In the genomic region with DNA sequence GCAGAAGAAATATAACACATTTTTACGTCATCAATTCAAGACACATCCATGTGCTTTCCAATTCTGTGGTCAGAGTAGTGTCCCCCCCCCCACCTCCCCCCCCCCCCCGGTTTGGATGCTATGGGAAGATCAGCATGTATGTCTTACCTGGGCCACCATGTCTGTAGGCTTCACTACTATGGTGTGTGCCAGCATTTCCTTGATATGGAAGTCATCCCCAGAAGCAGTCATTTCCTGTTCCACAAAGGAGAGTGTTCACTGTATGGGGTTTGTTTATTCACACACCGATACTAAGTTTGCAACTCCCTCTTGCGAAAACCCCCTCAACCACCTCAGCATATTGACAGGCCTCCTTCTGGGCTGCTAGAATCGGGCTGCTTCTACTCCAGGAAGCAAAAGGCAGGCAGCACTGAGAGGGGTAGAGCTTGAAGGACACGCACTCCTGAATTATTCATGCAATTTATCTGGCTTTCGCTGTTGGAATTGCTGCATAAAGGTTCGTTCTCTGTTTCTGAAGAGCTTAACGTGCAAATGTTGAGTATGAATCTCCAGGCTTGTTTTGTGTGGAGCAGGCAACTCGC, we compare ENCODE assay signal across 20 mouse cellular contexts.
A peak's percentile ranks its signal among the peaks of the same experiment; 100 is the strongest.
DNase-seq lines count a peak whose midpoint lies in the region; ATAC-seq and TF ChIP-seq lines count a peak whose summit lies in the region.
"Had no signal": no experiment of that assay in that cellular context is flagged by ENCODE, and none has a peak within 500 bp of the region (broad histone marks: within the 10 kb centered on the region; RNA-seq: fewer than 3 reads in every experiment).

No protein-coding gene starts in this region.

- ATAC-seq in hindbrain, embryonic 16.5 days = no peak
- ATAC-seq in hindbrain, embryonic 14.5 days (ENCODE audit: low FRiP score) = no peak
- ATAC-seq in forebrain, postnatal 0 days = 0 out of 2 replicates have a peak, but pooled peaks have one; percentile 25
- ATAC-seq in midbrain, postnatal 0 days (ENCODE audit: low FRiP score) = no peak
- ATAC-seq: liver, embryonic 12.5 days had no signal

- H3K4me1 ChIP-seq in hindbrain, embryonic 16.5 days (ENCODE audit: control insufficient read depth, insufficient read depth, low read depth, low read length) = no peaks in the 10 kb centered on the region
- H3K4me1 ChIP-seq in hindbrain, embryonic 14.5 days (replicated peaks; ENCODE audit: control insufficient read depth, insufficient read depth, low read length) = no peaks in the 10 kb centered on the region
- H3K4me1 ChIP-seq in forebrain, postnatal 0 days (ENCODE audit: insufficient read depth) = 0 out of 2 replicates have a peak, but pooled peaks cover 3% of the 10 kb centered on the region
- H3K4me1 ChIP-seq in midbrain, postnatal 0 days (ENCODE audit: insufficient read depth, low read length) = peaks cover 6% of the 10 kb centered on the region; the same call in 1 of the 2 replicates
- H3K4me1 ChIP-seq: embryonic facial prominence, embryonic 13.5 days; heart, embryonic 10.5 days; limb, embryonic 12.5 days; liver, embryonic 12.5 days had no signal

- H3K27ac ChIP-seq in hindbrain, embryonic 16.5 days (ENCODE audit: low read depth, low read length) = peak overlapping the region; percentile 34; the same call in 1 of the 2 replicates
- no peak overlapping the region for H3K27ac ChIP-seq in hindbrain, embryonic 14.5 days
- no peak overlapping the region for H3K27ac ChIP-seq in forebrain, postnatal 0 days (ENCODE audit: low read depth, low read length)
- peak overlapping the region; percentile 32; the same call in 1 of the 2 replicates for H3K27ac ChIP-seq in midbrain, postnatal 0 days (ENCODE audit: low read depth, low read length)
- H3K27ac ChIP-seq: embryonic facial prominence, embryonic 13.5 days; heart, embryonic 10.5 days; left cerebral cortex, adult 2 months; limb, embryonic 12.5 days; liver, embryonic 12.5 days had no signal

- no peaks in the 10 kb centered on the region for H3K36me3 ChIP-seq in hindbrain, embryonic 16.5 days (ENCODE audit: control insufficient read depth, insufficient read depth, low read length)
- no peaks in the 10 kb centered on the region for H3K36me3 ChIP-seq in hindbrain, embryonic 14.5 days (replicated peaks; ENCODE audit: control insufficient read depth, insufficient read depth)
- no peaks in the 10 kb centered on the region for H3K36me3 ChIP-seq in forebrain, postnatal 0 days (ENCODE audit: insufficient read depth)
- no peaks in the 10 kb centered on the region for H3K36me3 ChIP-seq in midbrain, postnatal 0 days (ENCODE audit: insufficient read depth, low read length)
- H3K36me3 ChIP-seq: embryonic facial prominence, embryonic 13.5 days; heart, embryonic 10.5 days; limb, embryonic 12.5 days; liver, embryonic 12.5 days had no signal

- no peak overlapping the region for H3K9ac ChIP-seq in hindbrain, embryonic 16.5 days (ENCODE audit: low read depth, low read length)
- no peak overlapping the region for H3K9ac ChIP-seq in hindbrain, embryonic 14.5 days
- no peak overlapping the region for H3K9ac ChIP-seq in forebrain, postnatal 0 days
- H3K9ac ChIP-seq in midbrain, postnatal 0 days (replicated peaks; ENCODE audit: low read length, poor library complexity, severe bottlenecking) = no peak overlapping the region
- H3K9ac ChIP-seq: embryonic facial prominence, embryonic 13.5 days; limb, embryonic 12.5 days; liver, embryonic 12.5 days had no signal

- no peak overlapping the region for H3K4me2 ChIP-seq in hindbrain, embryonic 16.5 days (ENCODE audit: low read length)
- no peak overlapping the region for H3K4me2 ChIP-seq in hindbrain, embryonic 14.5 days (replicated peaks)
- no peak overlapping the region for H3K4me2 ChIP-seq in forebrain, postnatal 0 days (ENCODE audit: low read depth)
- no peak overlapping the region for H3K4me2 ChIP-seq in midbrain, postnatal 0 days (ENCODE audit: low read depth, low read length, poor library complexity, severe bottlenecking)
- H3K4me2 ChIP-seq: embryonic facial prominence, embryonic 13.5 days; limb, embryonic 12.5 days; liver, embryonic 12.5 days had no signal

- no peaks in the 10 kb centered on the region for H3K27me3 ChIP-seq in hindbrain, embryonic 16.5 days (replicated peaks; ENCODE audit: control insufficient read depth, insufficient read depth, low read length)
- H3K27me3 ChIP-seq in hindbrain, embryonic 14.5 days (ENCODE audit: control insufficient read depth, insufficient read depth, low read length) = no peaks in the 10 kb centered on the region
- H3K27me3 ChIP-seq in forebrain, postnatal 0 days (ENCODE audit: insufficient read depth, low read length) = no peaks in the 10 kb centered on the region
- no peaks in the 10 kb centered on the region for H3K27me3 ChIP-seq in midbrain, postnatal 0 days (ENCODE audit: insufficient read depth, low read length)
- H3K27me3 ChIP-seq: embryonic facial prominence, embryonic 13.5 days; limb, embryonic 12.5 days; liver, embryonic 12.5 days had no signal

- no peak for DNase-seq in hindbrain, embryonic 14.5 days (ENCODE audit: low spot score)
- DNase-seq in right cerebral cortex, adult 18-20 months = peak; percentile 11
- no peak for DNase-seq in right cerebral cortex, postnatal 14 days
- peak; percentile 23 for DNase-seq in forebrain, postnatal 0 days
- peak; percentile 3 for DNase-seq in midbrain, postnatal 0 days (ENCODE audit: low spot score)
- no peak for DNase-seq in adrenal gland, adult 18-20 months (ENCODE audit: low spot score in 2 of 2)
- DNase-seq: adrenal gland, adult 8-10 months; cerebellum, adult 11 months; cerebellum, postnatal 10 days; gastrocnemius, postnatal 36 days; kidney, adult 11 months; lung, adult 2 months; lung, postnatal 4 days; thymus, postnatal 36 days had no signal

- WGBS in hindbrain, embryonic 16.5 days = 52% methylated on average over 10 of the region's 10 CpGs
- 58% methylated on average over 9 of the region's 10 CpGs for WGBS in hindbrain, embryonic 14.5 days
- 34% methylated on average over 10 of the region's 10 CpGs for WGBS in forebrain, postnatal 0 days
- 35% methylated on average over 10 of the region's 10 CpGs for WGBS in midbrain, postnatal 0 days

- no peak for TF ChIP-seq CTCF in forebrain, postnatal 0 days (IDR thresholded peaks at IDR 0.05; ENCODE audit: low read depth)
- no peak for TF ChIP-seq CTCF in midbrain, postnatal 0 days (IDR thresholded peaks at IDR 0.05)

- H3K4me3 ChIP-seq in hindbrain, embryonic 16.5 days (ENCODE audit: low read length) = no peak overlapping the region
- no peak overlapping the region for H3K4me3 ChIP-seq in hindbrain, embryonic 14.5 days (replicated peaks; ENCODE audit: low read length)
- no peak overlapping the region for H3K4me3 ChIP-seq in forebrain, postnatal 0 days (ENCODE audit: low read depth, low read length)
- no peak overlapping the region for H3K4me3 ChIP-seq in midbrain, postnatal 0 days (ENCODE audit: low read depth, low read length)
- H3K4me3 ChIP-seq: embryonic facial prominence, embryonic 13.5 days; heart, embryonic 10.5 days; left cerebral cortex, adult 2 months; limb, embryonic 12.5 days; liver, embryonic 12.5 days had no signal

- H3K9me3 ChIP-seq in hindbrain, embryonic 16.5 days (ENCODE audit: control insufficient read depth, low read length) = no peaks in the 10 kb centered on the region
- H3K9me3 ChIP-seq in hindbrain, embryonic 14.5 days (ENCODE audit: control insufficient read depth, low read length) = no peaks in the 10 kb centered on the region
- no peaks in the 10 kb centered on the region for H3K9me3 ChIP-seq in forebrain, postnatal 0 days (ENCODE audit: low read length)
- H3K9me3 ChIP-seq in midbrain, postnatal 0 days (ENCODE audit: low read length) = no peaks in the 10 kb centered on the region
- H3K9me3 ChIP-seq: embryonic facial prominence, embryonic 13.5 days; heart, embryonic 10.5 days; limb, embryonic 12.5 days; liver, embryonic 12.5 days had no signal

Comparison
In these comparisons a context has a peak if more than half of its experiments do, and no peak if none do; other contexts are left out.
1. H3K27ac ChIP-seq: peak in hindbrain, embryonic 16.5 days (single experiment) and midbrain, postnatal 0 days (single experiment); none in hindbrain, embryonic 14.5 days (single experiment) and forebrain, postnatal 0 days (single experiment).
2. DNase-seq: peak in right cerebral cortex, adult 18-20 months (single experiment), forebrain, postnatal 0 days (single experiment) and midbrain, postnatal 0 days (single experiment); none in hindbrain, embryonic 14.5 days (single experiment), right cerebral cortex, postnatal 14 days (single experiment) and adrenal gland, adult 18-20 months (0 of 2).